Comparison of ENCODE assay signal across 17 mouse cellular contexts in the genomic region with DNA sequence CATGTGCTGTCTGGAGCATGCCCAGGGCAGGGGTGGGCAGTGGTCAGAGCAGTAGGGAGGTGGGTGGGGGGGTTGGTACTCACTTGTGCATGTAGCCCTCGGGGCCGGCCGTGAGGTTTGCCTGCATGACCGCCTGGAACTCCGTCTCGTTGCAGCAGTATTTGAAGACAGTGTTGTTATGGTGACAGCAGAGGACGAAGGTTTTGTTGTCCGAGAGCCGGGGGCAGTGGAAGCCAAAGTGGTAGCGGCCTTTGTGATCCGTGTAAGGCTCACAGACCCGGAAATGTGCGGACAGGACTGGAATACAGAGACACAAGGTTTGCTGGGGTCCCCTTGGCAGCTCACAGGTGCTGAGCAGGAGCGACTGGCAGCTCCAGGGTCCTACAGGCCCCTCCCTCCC. TPM values are rescaled to one million over a fixed set of nuclear protein-coding genes. Genes with fewer than 3 reads are reported as not detected.
DNase-seq lines count a peak whose midpoint lies in the region; ATAC-seq and TF ChIP-seq lines count a peak whose summit lies in the region.
"Had no signal": no experiment of that assay in that cellular context is flagged by ENCODE, and none has a peak within 500 bp of the region (broad histone marks: within the 10 kb centered on the region; RNA-seq: fewer than 3 reads in every experiment).

No protein-coding gene starts in this region.

- no peaks in the 10 kb centered on the region for H3K27me3 ChIP-seq in forebrain, embryonic 15.5 days
- no peaks in the 10 kb centered on the region for H3K27me3 ChIP-seq in hindbrain, postnatal 0 days (ENCODE audit: insufficient read depth, low read length)
- H3K27me3 ChIP-seq in midbrain, embryonic 16.5 days (ENCODE audit: control insufficient read depth, insufficient read depth, low read depth, low read length) = no peaks in the 10 kb centered on the region; the same call in 1 of the 2 replicates
- H3K27me3 ChIP-seq in heart, embryonic 11.5 days (ENCODE audit: control insufficient read depth, insufficient read depth, low read length) = peaks cover 39% of the 10 kb centered on the region

- no peaks in the 10 kb centered on the region for H3K9me3 ChIP-seq in forebrain, embryonic 15.5 days
- H3K9me3 ChIP-seq in hindbrain, postnatal 0 days (ENCODE audit: low read length) = no peaks in the 10 kb centered on the region
- H3K9me3 ChIP-seq in midbrain, embryonic 16.5 days (replicated peaks; ENCODE audit: control insufficient read depth, low read length, poor library complexity, severe bottlenecking) = no peaks in the 10 kb centered on the region
- H3K9me3 ChIP-seq in heart, embryonic 11.5 days (replicated peaks; ENCODE audit: control insufficient read depth, low read length) = no peaks in the 10 kb centered on the region
- H3K9me3 ChIP-seq: embryonic facial prominence, embryonic 13.5 days; heart, embryonic 13.5 days; limb, embryonic 12.5 days had no signal

- WGBS in forebrain, embryonic 15.5 days = 28% methylated on average over 14 of the region's 14 CpGs
- WGBS in hindbrain, postnatal 0 days = 24% methylated on average over 14 of the region's 14 CpGs
- 16% methylated on average over 14 of the region's 14 CpGs for WGBS in midbrain, embryonic 16.5 days
- 76% methylated on average over 14 of the region's 14 CpGs for WGBS in heart, embryonic 11.5 days (ENCODE audit: insufficient replicate concordance)

- ATAC-seq in forebrain, embryonic 15.5 days (replicated peaks) = no peak
- no peak for ATAC-seq in hindbrain, postnatal 0 days
- no peak for ATAC-seq in midbrain, embryonic 16.5 days
- ATAC-seq in heart, embryonic 11.5 days (replicated peaks; ENCODE audit: insufficient number of reproducible peaks, low FRiP score, low TSS enrichment) = no peak
- ATAC-seq: Patski had no signal

- peak overlapping the region; percentile 31; the same call in 1 of the 2 replicates for H3K9ac ChIP-seq in forebrain, embryonic 15.5 days (replicated peaks)
- no peak overlapping the region for H3K9ac ChIP-seq in hindbrain, postnatal 0 days (replicated peaks; ENCODE audit: low read length)
- H3K9ac ChIP-seq in midbrain, embryonic 16.5 days (ENCODE audit: low read depth, low read length) = peak overlapping the region; percentile 36; the same call in 1 of the 2 replicates
- no peak overlapping the region for H3K9ac ChIP-seq in heart, embryonic 11.5 days (ENCODE audit: low read depth, low read length)
- H3K9ac ChIP-seq: embryonic facial prominence, embryonic 13.5 days; heart, embryonic 13.5 days; limb, embryonic 12.5 days had no signal

- H3K27ac ChIP-seq in forebrain, embryonic 15.5 days (replicated peaks) = peak overlapping the region; percentile 93
- H3K27ac ChIP-seq in hindbrain, postnatal 0 days = peak overlapping the region; percentile 71; the same call in 1 of the 2 replicates
- H3K27ac ChIP-seq in midbrain, embryonic 16.5 days (ENCODE audit: low read length) = peak overlapping the region; percentile 79
- no peak overlapping the region for H3K27ac ChIP-seq in heart, embryonic 11.5 days (ENCODE audit: low read depth, low read length)
- H3K27ac ChIP-seq: embryonic facial prominence, embryonic 13.5 days; heart, embryonic 13.5 days; left cerebral cortex, adult 2 months; limb, embryonic 12.5 days had no signal

- H3K4me3 ChIP-seq in forebrain, embryonic 15.5 days = no peak overlapping the region
- H3K4me3 ChIP-seq in hindbrain, postnatal 0 days (ENCODE audit: low read length) = no peak overlapping the region
- no peak overlapping the region for H3K4me3 ChIP-seq in midbrain, embryonic 16.5 days (ENCODE audit: low read depth, low read length)
- no peak overlapping the region for H3K4me3 ChIP-seq in heart, embryonic 11.5 days (ENCODE audit: low read depth, low read length)
- H3K4me3 ChIP-seq: embryonic facial prominence, embryonic 13.5 days; heart, embryonic 13.5 days; left cerebral cortex, adult 2 months; limb, embryonic 12.5 days; megakaryocyte, embryonic 14.5 days had no signal

- H3K4me1 ChIP-seq in forebrain, embryonic 15.5 days = peaks cover 53% of the 10 kb centered on the region
- H3K4me1 ChIP-seq in hindbrain, postnatal 0 days (ENCODE audit: insufficient read depth, low read length) = peaks cover 28% of the 10 kb centered on the region
- H3K4me1 ChIP-seq in midbrain, embryonic 16.5 days (ENCODE audit: control insufficient read depth, insufficient read depth, low read length) = peaks cover 29% of the 10 kb centered on the region
- H3K4me1 ChIP-seq in heart, embryonic 11.5 days (ENCODE audit: control insufficient read depth, insufficient read depth, low read length) = no peaks in the 10 kb centered on the region

- no peak for TF ChIP-seq CTCF in hindbrain, postnatal 0 days (IDR thresholded peaks at IDR 0.05; ENCODE audit: low read depth)

- DNase-seq in embryo, embryonic 10.5 days (ENCODE audit: low spot score) = peak; percentile 47
- DNase-seq in embryo, embryonic 9.5 days (ENCODE audit: extremely low spot score) = no peak
- no peak for DNase-seq in hindbrain, postnatal 0 days (ENCODE audit: low spot score)
- no peak for DNase-seq in adrenal gland, adult 18-20 months (ENCODE audit: low spot score in 2 of 2)
- DNase-seq in right cerebral cortex, adult 18-20 months = no peak
- DNase-seq: cerebellum, adult 2 months; gastrocnemius, postnatal 25 days; thymus, postnatal 25 days had no signal

- no peak overlapping the region for H3K4me2 ChIP-seq in forebrain, embryonic 15.5 days (replicated peaks)
- no peak overlapping the region for H3K4me2 ChIP-seq in hindbrain, postnatal 0 days (ENCODE audit: low read depth, low read length)
- no peak overlapping the region for H3K4me2 ChIP-seq in midbrain, embryonic 16.5 days (ENCODE audit: low read length)
- H3K4me2 ChIP-seq in heart, embryonic 11.5 days = no peak overlapping the region
- H3K4me2 ChIP-seq: embryonic facial prominence, embryonic 13.5 days; heart, embryonic 13.5 days; limb, embryonic 12.5 days had no signal

- H3K36me3 ChIP-seq in forebrain, embryonic 15.5 days = no peaks in the 10 kb centered on the region
- H3K36me3 ChIP-seq in hindbrain, postnatal 0 days (ENCODE audit: insufficient read depth, low read length) = no peaks in the 10 kb centered on the region
- no peaks in the 10 kb centered on the region for H3K36me3 ChIP-seq in midbrain, embryonic 16.5 days (ENCODE audit: control insufficient read depth, insufficient read depth, low read length)
- H3K36me3 ChIP-seq in heart, embryonic 11.5 days (ENCODE audit: control insufficient read depth, insufficient read depth, low read length) = no peaks in the 10 kb centered on the region
- H3K36me3 ChIP-seq: embryonic facial prominence, embryonic 13.5 days; heart, embryonic 13.5 days; limb, embryonic 12.5 days had no signal

RNA-seq across cellular contexts. Expression of a gene that starts 29.9 kb away (rescaled TPM):
- polyA plus RNA-seq in forebrain, embryonic 15.5 days (2015; fragmentation: Nextera tagmentation; extraction: Ambion mirVana) = 11.3 and 12.5 TPM in 2 replicates
- 46.5 and 51.1 TPM in 2 replicates for total RNA-seq in hindbrain, postnatal 0 days (2014; rRNA removed)
- polyA plus RNA-seq in hindbrain, postnatal 0 days (2015; fragmentation: Nextera tagmentation; extraction: Ambion mirVana) = 12.6 and 14.6 TPM in 2 replicates
- 20.3 and 24.1 TPM in 2 replicates for polyA plus RNA-seq in midbrain, embryonic 16.5 days (2015; fragmentation: Nextera tagmentation; extraction: Ambion mirVana)
- 0.34 and 0.66 TPM in 2 replicates for polyA plus RNA-seq in heart, embryonic 11.5 days (2014; fragmentation: Nextera tagmentation; extraction: Ambion mirVana)
- 1 to 10 TPM; 1.5 to 1.8 TPM for total RNA-seq in adrenal gland, adult 18-20 months (2021)

Comparison
In these comparisons a context has a peak if more than half of its experiments do, and no peak if none do; other contexts are left out.
1. H3K9ac ChIP-seq: peak in forebrain, embryonic 15.5 days (single experiment) and midbrain, embryonic 16.5 days (single experiment); none in hindbrain, postnatal 0 days (single experiment) and heart, embryonic 11.5 days (single experiment).